Mouse (Mus musculus): ENCODE results near the gene Prcd. TPM values are rescaled to one million over a fixed set of nuclear protein-coding genes. Genes with fewer than 3 reads are reported as not detected.
"Not testable (repeated sequence)": the region's sequence is repeated elsewhere in the genome, so short reads cannot be mapped to it uniquely, and the experiment has no call there.

Prcd gene
- polyA plus RNA-seq, 1 experiment, result not detected

DNA sequence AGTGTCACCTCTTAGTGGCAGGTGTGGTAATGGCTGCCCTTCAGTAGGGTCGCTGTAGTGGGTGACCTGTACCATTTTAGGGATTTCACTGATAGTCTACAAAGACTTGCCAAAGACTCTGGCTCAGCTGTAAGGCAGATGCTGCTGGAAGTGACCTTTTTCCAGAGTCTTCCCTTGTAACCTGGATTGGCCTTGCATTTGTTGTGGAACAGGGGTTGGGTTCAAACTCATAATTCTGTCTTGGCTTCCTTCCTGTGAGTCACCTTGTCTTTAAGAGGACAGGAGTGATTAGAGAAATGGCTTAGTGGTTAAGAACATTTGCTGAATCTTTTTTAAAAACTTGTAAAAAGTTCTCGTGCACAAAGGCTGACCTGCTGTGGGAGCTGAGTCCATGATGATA lies 20.1 kb downstream of the Prcd start:
- Histone ChIP-seq H3K27ac (ENCODE audit: insufficient read depth, low read depth, low read length) (no peak overlapping the region), H3K4me1 (ENCODE audit: control insufficient read depth, insufficient read depth, low read length) (peaks cover 11% of the 10 kb centered on the region)

GRCm38 (mm10) chr11:116674616-116675379 lies 21.5 kb downstream of the Prcd start:
- H3K4me1 ChIP-seq (ENCODE audit: control insufficient read depth, insufficient read depth, low read length), result peaks cover 14% of the 10 kb centered on the region
- H3K4me3 ChIP-seq (ENCODE audit: insufficient read depth, low read length), result no peak overlapping the region
- no peak overlapping the region for H3K27ac ChIP-seq (ENCODE audit: insufficient read depth, low read depth, low read length)
- TF ChIP-seq POLR2A (IDR thresholded peaks at IDR 0.05; ENCODE audit: borderline replicate concordance, low read depth, low read length) (no peak), CTCF (IDR thresholded peaks at IDR 0.05; ENCODE audit: low read depth, low read length) (no peak)

More for the DNA sequence above, 20.1 kb downstream of the Prcd start:
- H3K4me3 ChIP-seq (ENCODE audit: insufficient read depth, low read length), result peak overlapping the region; percentile 99; the same call in 1 of the 2 replicates
- TF ChIP-seq CTCF (IDR thresholded peaks at IDR 0.05; ENCODE audit: low read depth, low read length) (no peak), POLR2A (IDR thresholded peaks at IDR 0.05; ENCODE audit: borderline replicate concordance, low read depth, low read length) (no peak)

DNA sequence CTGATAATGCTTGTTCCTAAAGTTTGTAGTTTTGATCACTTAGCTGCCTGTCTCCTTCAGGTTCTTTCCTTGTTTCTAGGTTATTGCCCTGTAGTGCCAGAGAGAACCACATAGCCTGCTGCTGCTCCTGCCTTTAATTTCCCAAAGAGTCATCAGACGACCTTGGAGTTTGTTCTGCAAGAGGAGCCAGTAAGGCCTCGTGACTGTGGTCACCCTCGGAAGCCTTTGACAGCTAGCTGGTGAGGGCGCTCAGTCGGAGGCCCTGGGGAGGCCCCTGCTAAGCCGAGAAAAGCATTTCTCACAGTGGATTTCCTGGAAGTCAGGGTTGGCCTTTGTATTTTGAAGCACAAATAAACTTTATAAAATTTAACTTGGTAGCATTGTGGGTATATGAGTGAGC lies 22.1 kb downstream of the Prcd start:
- H3K27ac ChIP-seq (ENCODE audit: insufficient read depth, low read depth, low read length); H3K4me3 ChIP-seq (ENCODE audit: insufficient read depth, low read length): not testable (repeated sequence)
- peaks cover 15% of the 10 kb centered on the region for H3K4me1 ChIP-seq (ENCODE audit: control insufficient read depth, insufficient read depth, low read length)

DNA sequence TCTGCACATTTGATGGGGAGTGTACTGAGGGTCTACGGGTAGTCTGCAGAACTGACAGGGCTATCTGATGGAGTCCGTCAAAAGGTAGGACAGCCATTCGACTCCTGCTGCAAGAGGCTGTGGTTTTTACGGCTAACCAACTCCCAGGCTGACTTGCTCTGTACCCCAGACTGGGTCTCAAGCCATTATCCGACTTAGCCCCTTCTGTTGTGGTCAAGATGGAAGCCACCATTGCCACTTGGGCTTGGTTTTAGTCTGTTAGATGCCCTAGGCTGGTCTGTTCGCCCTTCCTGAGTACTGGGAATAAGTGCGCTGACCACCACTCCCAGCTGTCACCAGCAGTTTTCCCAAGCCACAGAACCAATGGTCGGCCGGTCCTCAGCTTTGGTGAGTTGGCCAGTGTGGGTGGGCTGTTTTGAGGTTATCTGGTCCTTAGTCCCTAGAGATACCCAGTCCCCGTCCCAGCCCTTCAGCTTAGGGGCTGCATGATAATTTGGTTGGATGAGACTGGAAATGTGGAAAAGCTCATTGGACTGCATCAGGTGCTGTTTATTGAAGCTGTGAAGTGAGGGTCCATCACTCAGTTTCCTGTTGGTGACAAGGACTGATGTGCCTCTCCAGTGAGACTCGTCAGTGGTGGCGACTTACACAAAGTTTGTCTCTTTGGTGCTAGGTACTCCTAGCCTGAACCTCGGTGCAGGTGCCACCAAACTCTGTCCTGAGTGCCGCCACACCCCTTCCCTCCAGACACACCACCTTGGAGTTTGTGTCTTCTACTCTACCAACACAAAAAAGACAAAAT lies 23.0 kb downstream of the Prcd start:
- Histone ChIP-seq H3K4me1 (ENCODE audit: control insufficient read depth, insufficient read depth, low read length) (peaks cover 23% of the 10 kb centered on the region), H3K27ac (ENCODE audit: insufficient read depth, low read depth, low read length) (no peak overlapping the region), H3K4me3 (ENCODE audit: insufficient read depth, low read length) (no peak overlapping the region)
- no peak for TF ChIP-seq CTCF (IDR thresholded peaks at IDR 0.05; ENCODE audit: low read depth, low read length)
- TF ChIP-seq POLR2A (IDR thresholded peaks at IDR 0.05; ENCODE audit: borderline replicate concordance, low read depth, low read length), result no peak

- Histone ChIP-seq H3K27ac (ENCODE audit: insufficient read depth, low read depth, low read length) (no peak overlapping the region), H3K4me1 (ENCODE audit: control insufficient read depth, insufficient read depth, low read length) (peaks cover 37% of the 10 kb centered on the region), H3K4me3 (ENCODE audit: insufficient read depth, low read length) (no peak overlapping the region)
- TF ChIP-seq CTCF (IDR thresholded peaks at IDR 0.05; ENCODE audit: low read depth, low read length) (no peak), POLR2A (IDR thresholded peaks at IDR 0.05; ENCODE audit: borderline replicate concordance, low read depth, low read length) (no peak)
These were observed 24.5 kb downstream of the Prcd start for GRCm38 (mm10) chr11:116677711-116678441.

DNA sequence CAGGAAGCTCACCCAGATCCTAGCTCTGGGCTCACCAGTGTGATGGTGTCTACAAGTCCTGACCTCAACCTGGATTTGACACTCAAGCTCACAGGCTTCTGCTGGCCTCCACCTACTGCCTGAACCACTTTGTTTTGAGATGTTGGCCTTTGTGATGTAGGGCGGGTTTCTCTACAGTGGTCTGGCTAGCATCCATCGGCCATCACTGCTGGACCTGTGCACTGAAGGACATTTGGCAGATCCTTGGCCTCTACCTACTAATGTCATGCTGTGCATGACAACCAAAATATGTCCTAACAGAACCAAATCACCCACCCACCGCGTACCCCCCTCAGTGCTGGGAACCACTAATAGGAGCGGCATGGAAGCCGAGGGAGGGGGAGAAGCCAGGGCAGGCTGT lies 25.8 kb downstream of the Prcd start:
- peaks cover 36% of the 10 kb centered on the region for H3K4me1 ChIP-seq (ENCODE audit: control insufficient read depth, insufficient read depth, low read length)
- TF ChIP-seq CTCF (IDR thresholded peaks at IDR 0.05; ENCODE audit: low read depth, low read length) (no peak), POLR2A (IDR thresholded peaks at IDR 0.05; ENCODE audit: borderline replicate concordance, low read depth, low read length) (no peak)

GRCm38 (mm10) chr11:116680321-116681091 lies 27.2 kb downstream of the Prcd start:
- no peak overlapping the region for H3K4me3 ChIP-seq (ENCODE audit: insufficient read depth, low read length)
- peak overlapping the region; percentile 55; the same call in 1 of the 2 replicates for H3K27ac ChIP-seq (ENCODE audit: insufficient read depth, low read depth, low read length)
- no peak for TF ChIP-seq CTCF (IDR thresholded peaks at IDR 0.05; ENCODE audit: low read depth, low read length)
- no peak for TF ChIP-seq POLR2A (IDR thresholded peaks at IDR 0.05; ENCODE audit: borderline replicate concordance, low read depth, low read length)
- peaks cover 34% of the 10 kb centered on the region for H3K4me1 ChIP-seq (ENCODE audit: control insufficient read depth, insufficient read depth, low read length)

More for the DNA sequence above, 25.8 kb downstream of the Prcd start:
- no peak overlapping the region for H3K27ac ChIP-seq (ENCODE audit: insufficient read depth, low read depth, low read length)
- H3K4me3 ChIP-seq (ENCODE audit: insufficient read depth, low read length), result no peak overlapping the region

GRCm38 (mm10) chr11:116681147-116681546 lies 27.8 kb downstream of the Prcd start:
- TF ChIP-seq CTCF (IDR thresholded peaks at IDR 0.05; ENCODE audit: low read depth, low read length) (no peak), POLR2A (IDR thresholded peaks at IDR 0.05; ENCODE audit: borderline replicate concordance, low read depth, low read length) (no peak)
- Histone ChIP-seq H3K27ac (ENCODE audit: insufficient read depth, low read depth, low read length) (peak overlapping the region; percentile 55), H3K4me3 (ENCODE audit: insufficient read depth, low read length) (no peak overlapping the region), H3K4me1 (ENCODE audit: control insufficient read depth, insufficient read depth, low read length) (peaks cover 34% of the 10 kb centered on the region)

- TF ChIP-seq POLR2A (IDR thresholded peaks at IDR 0.05; ENCODE audit: borderline replicate concordance, low read depth, low read length) (no peak), CTCF (IDR thresholded peaks at IDR 0.05; ENCODE audit: low read depth, low read length) (no peak)
- Histone ChIP-seq H3K27ac (ENCODE audit: insufficient read depth, low read depth, low read length) (peak overlapping the region; percentile 76), H3K4me1 (ENCODE audit: control insufficient read depth, insufficient read depth, low read length) (peaks cover 34% of the 10 kb centered on the region), H3K4me3 (ENCODE audit: insufficient read depth, low read length) (no peak overlapping the region)
These were observed 29.3 kb downstream of the Prcd start for GRCm38 (mm10) chr11:116682501-116683144.

Measured in bone marrow macrophage, adult 2 months (primary cell).